Mouse (Mus musculus): Measurements from ENCODE around the gene Klhl2.

The Klhl2 gene

DNA sequence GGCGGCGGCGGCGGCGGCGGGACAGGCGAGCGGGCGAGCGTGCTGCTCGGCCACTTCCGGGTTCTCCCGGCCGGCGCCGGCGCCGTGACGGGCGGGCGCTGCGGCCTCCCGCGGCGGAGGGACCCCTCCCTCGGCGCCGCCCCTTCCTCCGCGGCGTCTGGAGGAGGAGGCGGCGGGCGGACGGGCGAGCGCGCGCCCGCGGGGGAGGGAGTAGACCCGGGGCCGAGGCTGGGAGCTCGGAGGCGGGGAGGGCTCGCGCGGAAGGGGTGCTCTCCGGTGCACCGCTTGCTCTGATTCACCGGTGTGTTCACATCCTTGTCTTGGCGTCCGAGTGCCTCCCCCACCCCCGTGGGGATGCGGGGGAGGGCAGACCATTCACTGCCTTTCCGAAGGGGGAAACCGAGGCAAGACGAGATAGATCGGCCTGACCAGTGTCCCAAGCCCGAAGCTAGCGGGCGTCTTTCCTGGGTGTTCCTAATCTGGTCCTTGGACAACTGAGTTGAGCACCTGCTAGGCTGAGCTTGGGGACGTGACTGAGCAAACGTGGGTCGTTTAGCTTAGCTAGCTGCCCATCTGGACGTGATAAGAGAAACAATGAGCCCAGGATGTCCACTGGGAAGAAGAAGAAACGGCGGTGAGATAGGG is at the start of gene Klhl2:
Klhl2 (minus strand) TSS at position 121 of the 645 bp plus-strand sequence.
- peak; percentile 67 for DNase-seq (ENCODE audit: low spot score)

DNA sequence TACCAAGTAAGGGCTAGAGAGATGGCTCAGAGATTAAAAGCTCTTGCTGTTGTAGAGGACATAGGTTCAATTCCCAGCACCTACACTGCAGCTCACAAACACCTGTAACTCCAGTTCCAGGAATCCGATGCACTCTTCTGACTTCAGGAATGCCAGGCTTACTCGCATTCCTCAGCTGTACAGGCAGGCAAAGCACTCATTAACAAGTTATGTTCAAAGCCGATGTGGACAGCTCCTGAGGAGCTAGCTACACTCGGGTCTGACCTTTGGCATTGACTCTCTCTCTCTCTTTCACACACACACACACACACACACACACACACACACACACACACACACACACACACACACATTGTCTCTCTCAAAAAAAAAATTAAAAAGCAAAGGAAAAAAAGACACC is 48.9 kb upstream of the Klhl2 start:
- no peak for DNase-seq (ENCODE audit: low spot score)

GRCm38 (mm10) chr8:64896731-64897130 is 46.9 kb upstream of the Klhl2 start:
- DNase-seq (ENCODE audit: low spot score), result no peak

DNA sequence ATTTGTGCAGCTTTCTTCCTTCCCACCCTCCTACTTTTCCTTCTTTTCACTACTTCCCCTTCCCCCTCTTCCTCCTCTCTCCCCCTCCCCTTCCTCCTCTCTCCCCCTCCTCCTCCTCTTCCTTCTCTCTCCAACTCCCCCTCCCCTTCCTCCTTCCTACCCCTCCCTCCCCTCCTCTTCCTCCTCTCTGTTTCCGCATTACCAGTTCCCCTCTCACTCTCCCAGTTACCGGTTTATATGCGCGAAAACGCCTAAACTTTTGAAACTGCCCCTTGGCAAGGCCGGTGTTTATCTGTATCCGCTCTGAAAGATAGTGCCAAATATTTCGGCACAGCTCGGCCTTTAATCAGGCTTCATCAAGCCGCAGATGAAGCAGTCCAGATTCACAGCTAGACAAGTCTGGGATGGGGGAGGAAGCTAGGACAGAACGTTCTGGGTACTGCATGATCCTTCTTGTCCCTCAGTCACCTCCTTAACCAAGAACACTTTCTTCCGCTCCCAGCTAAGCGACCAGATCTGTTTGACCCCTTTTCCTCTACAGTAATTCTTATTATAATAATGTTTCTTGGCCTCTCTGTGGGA is 30.9 kb upstream of the Klhl2 start:
- no peak for DNase-seq (ENCODE audit: low spot score)

DNA sequence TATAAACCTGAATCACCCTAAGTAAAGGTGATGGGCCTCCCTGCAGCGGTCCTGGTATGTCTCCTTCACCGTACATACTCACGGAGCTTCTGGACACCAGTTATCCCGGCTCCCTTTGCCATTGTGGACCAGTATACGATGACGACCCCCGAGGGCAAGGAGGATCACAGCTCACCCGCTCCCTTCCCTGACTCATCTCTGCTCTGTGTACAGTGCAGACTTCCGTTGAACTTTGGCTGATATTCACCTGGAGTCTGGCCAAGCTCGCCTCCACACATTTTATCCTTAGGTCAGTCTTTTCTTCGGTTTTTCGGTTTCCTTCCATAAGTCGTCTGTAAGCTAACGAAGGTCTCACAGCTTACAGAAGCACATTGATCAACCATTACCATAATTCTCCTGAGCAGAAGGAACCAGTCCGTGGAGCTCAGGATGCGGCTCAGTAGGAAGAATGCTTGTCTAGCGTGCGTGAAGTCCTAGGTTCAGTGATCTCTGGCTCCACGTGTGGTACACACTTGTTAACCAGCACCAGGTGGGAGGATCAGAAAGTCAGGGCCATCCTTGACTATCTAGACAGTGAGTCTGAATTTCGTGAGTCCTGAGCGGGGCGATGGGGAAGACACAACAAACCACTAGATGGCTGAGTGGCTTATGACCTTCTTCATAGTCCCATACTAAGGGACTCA is 28.0 kb upstream of the Klhl2 start:
- DNase-seq (ENCODE audit: low spot score), result no peak

- no peak for DNase-seq (ENCODE audit: low spot score)
Observed at GRCm38 (mm10) chr8:64871469-64872165, 21.8 kb upstream of the Klhl2 start.

DNA sequence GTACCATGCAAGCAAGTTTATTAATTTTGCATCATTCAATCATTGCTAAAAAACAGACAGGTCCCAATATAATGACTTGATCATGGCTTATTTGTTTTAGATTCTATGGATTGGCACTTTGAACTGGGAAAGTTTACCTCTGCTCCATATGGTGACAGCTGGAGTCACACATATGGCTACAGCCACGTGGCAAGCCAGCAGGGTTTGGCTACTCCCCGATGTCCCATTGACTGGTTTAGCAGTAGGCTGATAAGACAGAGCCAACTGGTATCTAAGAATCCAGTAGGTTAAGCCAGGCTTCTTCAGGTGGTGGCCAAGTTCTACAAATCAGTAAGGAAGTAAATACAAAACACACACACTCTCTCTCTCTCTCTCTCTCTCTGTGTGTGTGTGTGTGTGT is 20.4 kb upstream of the Klhl2 start:
- no peak for DNase-seq (ENCODE audit: low spot score)

GRCm38 (mm10) chr8:64849091-64849896 is 523 bp downstream of the Klhl2 start:
- DNase-seq (ENCODE audit: low spot score), result peak; percentile 19

DNA sequence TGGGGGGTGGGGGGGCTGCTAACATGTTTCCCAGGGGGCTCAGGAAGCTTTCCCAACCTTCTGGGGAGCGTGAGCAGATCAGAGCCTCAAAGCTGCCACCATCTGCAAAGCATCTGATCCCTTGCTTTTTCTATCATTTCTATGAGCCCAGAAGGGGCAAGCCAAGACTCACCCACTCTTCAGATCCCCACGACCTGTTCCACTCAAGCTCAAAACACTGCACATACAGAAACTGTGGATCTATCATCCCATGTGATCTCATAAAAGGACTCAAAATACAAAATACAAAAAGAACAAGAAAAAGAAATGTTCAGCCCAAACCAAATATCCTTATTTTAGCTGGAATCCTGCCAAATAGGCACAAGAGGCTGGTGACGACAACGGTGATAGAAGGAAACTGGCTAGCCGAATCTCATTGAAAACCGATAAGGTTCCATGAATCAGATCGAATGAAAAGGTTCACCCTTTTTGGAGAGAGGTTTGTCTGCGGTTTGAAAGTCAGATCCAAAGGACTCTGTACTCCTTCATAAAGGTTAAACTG is 1.5 kb downstream of the Klhl2 start:
- DNase-seq (ENCODE audit: low spot score), result no peak

GRCm38 (mm10) chr8:64847650-64848049 is 2.2 kb downstream of the Klhl2 start:
- DNase-seq (ENCODE audit: low spot score), result no peak

GRCm38 (mm10) chr8:64847241-64847640 is 2.6 kb downstream of the Klhl2 start:
- no peak for DNase-seq (ENCODE audit: low spot score)

- no peak for DNase-seq (ENCODE audit: low spot score)
Observed at GRCm38 (mm10) chr8:64845314-64845713, 4.5 kb downstream of the Klhl2 start.

DNA sequence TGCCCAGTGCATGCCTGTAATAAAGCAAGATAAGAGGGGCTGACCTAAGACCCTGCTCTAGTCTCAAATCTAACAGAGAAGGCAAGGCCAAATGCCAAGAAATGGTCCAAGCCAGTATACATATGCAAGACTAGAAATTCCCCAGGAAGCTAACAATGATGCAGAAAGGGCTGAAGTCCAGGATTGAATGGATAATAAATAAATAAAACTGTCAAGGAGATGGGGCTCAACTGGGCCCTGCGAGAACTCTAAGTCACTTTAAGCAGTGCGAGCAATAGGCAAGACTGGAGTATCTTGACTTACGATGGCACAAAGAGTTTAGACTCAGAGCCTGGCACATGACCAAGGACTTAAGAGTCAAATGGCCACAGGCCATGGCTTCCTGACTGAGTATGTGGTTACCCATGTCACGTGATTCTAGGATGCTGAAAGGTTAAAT is 5.8 kb downstream of the Klhl2 start:
- DNase-seq (ENCODE audit: low spot score), result no peak

- DNase-seq (ENCODE audit: low spot score), result no peak
Observed at GRCm38 (mm10) chr8:64843168-64843567, 6.6 kb downstream of the Klhl2 start.

DNA sequence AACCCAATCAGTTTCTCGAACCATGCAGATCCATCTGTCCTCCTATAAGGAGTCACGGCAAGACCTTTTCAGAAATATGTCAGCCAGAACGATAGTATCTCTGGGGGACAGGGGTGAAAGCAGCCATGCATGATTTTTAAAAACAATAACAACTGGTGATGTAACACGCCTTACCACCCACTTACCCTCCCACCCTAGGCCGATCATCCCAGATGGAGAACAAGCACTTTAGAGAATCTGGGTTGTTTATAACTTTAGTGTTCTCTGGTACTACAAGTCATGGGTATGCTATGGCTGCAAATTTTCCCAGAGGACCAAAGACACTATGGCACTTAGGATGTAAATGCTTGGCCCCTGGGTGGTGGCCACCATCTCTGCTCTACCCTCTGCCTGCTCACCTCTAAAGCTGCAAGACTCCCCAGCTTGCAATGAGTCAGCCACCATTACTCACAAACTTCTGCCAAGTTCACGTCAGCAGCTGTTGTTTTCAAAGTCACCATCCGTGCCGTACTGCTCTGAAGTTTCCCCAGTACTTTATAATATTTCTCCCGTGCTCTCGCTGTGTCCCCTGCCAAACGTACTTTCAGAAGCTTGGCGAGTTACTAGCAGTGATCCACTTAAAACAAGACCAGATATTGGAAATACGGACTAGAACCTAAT is 7.9 kb downstream of the Klhl2 start:
- DNase-seq (ENCODE audit: low spot score), result peak; percentile 27

DNA sequence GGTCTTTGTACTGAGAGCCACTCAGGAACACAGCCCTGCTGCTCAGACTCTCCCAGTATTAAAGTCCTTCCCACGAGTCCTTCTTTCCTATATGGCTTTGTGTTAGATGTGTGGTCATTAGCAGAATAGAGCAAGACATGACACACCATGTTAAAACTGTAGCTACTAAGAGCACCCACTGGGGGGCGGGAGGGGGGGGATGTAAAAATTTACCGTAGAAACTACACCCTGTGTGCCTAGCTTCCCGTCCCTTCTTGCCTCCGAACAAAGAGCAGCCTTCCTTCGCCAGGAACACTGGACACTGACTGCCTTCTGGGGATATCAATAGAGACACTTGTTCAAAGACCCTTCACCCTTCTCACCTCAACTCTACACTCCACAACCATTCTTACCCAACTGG is 10.2 kb downstream of the Klhl2 start:
- DNase-seq (ENCODE audit: low spot score), result no peak

GRCm38 (mm10) chr8:64835475-64836122 is 14.2 kb downstream of the Klhl2 start:
- DNase-seq (ENCODE audit: low spot score), result no peak

DNA sequence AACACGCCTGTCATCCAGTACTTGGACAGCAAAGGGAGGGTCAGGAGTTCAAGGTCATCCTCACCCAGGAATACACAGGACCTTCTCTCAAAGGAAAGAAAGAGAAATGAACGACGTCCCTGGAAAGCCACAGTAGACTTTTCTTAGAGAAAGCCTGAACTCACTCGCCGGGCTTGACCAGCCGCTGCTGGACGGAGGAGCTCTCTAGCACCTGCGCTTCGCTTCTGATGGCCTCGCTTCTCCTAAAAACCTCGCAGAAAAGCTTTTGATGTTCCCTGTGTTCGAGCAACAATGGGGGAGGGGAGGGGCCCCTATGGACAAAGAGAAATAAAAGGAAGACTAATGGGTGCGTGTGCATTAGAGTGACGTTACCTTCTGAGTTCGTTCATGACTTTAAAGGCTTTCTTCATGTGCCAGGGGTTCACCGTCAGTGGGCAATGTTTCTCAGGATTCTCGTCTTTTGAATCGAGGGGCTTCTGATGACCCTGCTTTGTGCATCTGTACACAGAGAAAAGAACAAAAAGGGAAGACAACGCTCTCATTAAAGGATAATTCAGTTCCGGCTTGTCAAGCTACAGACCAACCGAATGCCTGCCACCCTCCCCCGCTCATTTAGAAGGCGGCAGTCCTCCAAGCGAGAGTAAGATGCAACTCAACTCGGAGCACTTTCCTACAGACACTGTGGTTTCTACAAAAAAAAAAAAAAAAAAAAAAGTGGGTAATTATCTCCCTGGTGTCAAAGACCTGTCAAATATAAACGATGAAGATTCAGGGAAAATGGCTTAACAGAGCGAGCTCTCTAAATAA is 15.5 kb downstream of the Klhl2 start:
- no peak for DNase-seq (ENCODE audit: low spot score)

DNA sequence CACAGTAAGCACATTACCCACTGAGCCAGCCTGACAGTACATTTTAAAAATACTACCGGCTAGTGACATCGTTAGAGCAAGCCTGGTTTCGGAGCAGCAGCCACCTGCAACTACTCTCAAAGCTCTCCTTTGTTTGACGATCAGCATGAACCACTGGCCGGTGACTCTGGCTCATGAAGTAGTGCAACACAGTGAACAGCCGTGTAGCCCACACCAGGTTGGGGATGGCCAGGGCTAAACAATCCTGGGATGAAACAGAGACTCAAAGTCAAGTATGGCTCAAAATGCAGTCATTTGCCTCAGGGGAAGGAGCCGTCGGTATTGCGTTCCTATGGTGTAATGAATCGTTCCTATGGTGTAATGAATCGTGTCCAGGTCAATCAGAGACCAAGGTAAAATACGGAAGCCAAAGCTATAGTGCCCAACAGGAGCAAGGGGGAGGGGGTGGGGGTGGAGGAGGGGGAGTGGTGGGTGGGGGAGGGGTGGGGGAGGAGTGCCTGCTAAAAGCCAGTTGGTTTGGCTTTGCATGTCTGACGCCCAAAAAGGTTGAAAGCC is 17.2 kb downstream of the Klhl2 start:
- DNase-seq (ENCODE audit: low spot score), result no peak

Data from urinary bladder, postnatal 25 days (tissue).